Mouse (Mus musculus): ENCODE data around the gene Proser2.

DNA sequence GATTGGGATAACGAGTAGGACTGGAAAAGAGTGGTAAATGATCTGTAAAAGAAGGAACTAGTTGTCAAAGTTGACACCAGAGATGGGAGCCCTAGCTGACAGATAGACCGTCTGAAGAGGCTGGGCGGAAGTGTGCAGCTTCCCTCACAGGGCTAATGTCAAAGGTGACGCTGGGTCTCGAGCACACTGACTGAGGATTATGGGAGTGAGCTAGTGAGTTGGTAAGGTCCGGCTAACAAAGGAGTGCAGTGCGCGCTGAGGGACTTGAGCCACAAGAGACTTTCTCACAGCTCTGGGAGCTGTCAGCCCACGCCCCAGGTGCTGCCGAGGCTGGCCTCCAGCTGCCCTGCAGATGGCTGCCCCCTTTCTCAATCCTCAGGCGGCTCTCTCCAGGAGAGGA, 59.1 kb downstream of the Proser2 start:
- TF ChIP-seq FLI1 (IDR thresholded peaks at IDR 0.05; ENCODE audit: low read length) (no peak), GATA1 (IDR thresholded peaks at IDR 0.05; ENCODE audit: borderline replicate concordance, low read length) (no peak)

All from megakaryocyte, embryonic 14.5 days (primary cell).